Mouse (Mus musculus): ENCODE results near the gene Tuba1c.
"Not testable (repeated sequence)": the region's sequence is repeated elsewhere in the genome, so short reads cannot be mapped to it uniquely, and the experiment has no call there.

The Tuba1c gene

DNA sequence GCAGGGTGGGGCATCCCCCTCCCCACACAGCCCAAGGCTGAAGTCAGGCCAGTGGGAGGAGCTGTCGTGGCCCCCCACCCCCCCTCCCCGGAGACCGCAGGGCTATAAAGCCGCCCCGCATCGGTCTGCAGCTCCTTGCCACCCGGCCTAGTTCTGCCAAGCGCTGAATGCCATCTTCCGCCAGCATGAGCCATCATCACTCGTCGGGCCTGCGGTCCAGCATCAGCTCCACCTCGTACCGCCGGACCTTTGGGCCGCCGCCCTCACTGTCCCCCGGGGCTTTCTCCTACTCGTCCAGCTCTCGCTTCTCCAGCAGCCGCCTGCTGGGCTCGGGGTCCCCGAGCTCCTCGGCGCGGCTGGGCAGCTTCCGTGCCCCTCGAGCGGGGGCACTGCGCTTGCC, 25.3 kb downstream of the Tuba1c start, which contains the start of gene Prph:
Prph (plus strand) TSS at position 135 of the 400 bp plus-strand sequence.
- in situ Hi-C loops (cut with MboI; ENCODE audit: low sequenced_read_pairs) = no loop called here

DNA sequence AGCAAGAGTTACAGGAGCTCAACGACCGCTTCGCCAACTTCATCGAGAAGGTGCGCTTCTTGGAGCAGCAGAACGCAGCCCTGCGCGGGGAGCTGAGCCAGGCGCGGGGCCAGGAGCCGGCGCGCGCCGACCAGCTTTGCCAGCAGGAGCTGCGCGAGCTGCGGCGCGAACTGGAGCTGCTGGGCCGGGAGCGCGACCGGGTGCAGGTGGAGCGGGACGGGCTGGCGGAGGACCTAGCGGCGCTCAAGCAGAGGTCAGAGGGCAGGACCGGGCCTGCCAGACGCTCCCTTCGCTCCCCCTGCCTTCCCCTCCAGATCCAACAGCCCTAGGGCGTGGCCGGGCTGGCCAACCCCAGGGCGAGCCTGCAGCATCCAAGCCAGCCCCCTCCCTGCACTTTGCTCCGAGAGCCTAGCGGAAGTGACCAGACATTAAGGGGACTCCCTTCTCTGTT, 25.8 kb downstream of the Tuba1c start:
- in situ Hi-C loops (cut with MboI; ENCODE audit: low sequenced_read_pairs) = no loop called here

DNA sequence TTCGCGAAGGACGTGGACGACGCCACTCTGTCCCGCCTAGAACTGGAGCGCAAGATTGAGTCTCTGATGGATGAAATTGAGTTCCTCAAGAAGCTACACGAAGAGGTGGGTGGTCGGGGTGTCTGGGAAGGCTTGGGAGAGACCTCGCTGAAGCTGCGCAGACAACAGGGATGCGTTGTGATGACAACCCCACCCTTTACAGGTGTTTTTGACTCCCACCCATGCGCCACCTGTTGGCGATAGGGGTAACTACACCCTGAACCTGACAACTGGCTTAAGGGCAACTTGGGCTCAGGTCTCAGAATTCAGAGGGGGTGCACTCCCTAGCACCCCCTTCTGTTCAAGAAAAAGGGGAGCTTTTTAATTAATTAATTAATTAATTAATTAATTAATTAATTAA, 26.6 kb downstream of the Tuba1c start:
- in situ Hi-C loops (cut with MboI; ENCODE audit: low sequenced_read_pairs) = no loop called here

DNA sequence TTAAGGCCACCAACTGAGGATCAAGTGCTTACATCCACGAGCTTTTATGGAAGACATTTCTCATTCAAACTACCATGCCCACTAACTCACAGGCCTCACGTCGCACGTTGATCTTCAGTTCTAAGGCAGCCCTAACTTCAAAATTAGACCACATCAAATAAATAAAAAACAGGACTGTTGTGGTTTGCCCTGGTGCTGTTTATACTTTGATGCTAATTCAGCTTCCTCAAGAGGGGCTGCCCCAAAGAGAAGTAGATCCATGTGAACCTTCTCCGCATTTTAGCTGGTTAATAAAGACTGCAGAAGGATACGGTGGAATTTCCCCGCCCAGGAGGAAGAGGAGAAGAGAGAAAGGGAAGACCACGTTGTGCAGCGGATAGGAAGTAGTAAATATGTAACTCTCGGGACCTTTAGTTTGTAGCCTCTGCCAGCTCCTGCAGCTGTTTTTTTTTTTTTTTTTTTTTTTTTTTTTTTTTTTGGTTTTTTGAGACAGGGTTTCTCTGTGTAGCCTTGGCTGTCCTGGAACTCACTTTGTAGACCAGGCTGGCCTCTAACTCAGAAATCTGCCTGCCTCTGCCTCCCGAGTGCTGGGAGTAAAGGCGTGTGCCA, 36.0 kb downstream of the Tuba1c start:
- in situ Hi-C loops (cut with MboI; ENCODE audit: low sequenced_read_pairs) = no loop called here

DNA sequence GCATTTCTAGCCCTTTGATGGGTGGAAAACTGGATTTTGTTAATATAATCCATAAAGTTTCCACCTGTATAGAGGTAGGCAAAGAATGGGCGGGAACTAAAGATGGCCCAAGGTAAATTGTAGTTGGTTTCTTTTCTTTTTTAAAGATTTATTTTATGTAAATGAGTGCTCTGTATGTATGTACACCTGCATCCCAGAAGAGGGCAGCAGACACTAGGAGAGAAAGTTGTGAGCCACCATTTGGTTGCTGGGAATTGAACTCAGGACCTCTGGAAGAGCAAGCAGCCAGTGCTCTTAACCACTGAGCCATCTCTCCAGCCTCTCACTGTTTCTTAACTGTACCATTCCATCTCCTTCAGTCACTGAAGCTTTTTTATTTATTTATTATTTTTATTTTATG, 42.3 kb downstream of the Tuba1c start:
- in situ Hi-C loops (cut with MboI; ENCODE audit: low sequenced_read_pairs) = no loop called here

DNA sequence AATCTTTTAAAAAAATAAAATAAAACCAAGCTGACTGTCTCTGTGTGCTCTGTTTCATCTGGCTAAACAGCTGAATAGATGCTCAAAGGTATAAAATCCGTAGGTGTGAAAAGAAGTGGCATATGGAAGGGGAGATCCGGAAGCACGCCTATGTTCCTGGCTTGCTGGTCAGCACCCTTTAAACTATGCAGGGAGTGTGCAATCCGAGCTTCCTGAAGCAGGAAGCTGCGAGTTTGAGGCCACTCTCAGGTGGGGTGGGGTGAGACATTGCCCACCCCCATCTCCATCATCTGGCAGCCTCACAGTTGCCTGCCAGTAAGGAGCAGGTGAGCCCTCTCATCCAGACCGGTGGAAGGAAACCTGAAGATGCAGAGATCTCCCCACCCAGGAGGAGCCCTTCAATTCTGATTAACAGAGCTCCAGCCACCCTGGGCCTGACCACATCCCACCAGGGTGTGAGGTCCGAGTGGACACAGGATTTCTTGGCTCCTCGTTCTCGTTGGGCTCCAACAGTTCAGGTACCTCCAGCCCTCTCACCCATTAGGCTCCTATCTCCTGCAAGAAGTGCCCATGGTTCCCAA, 44.4 kb downstream of the Tuba1c start, which contains the start of gene Troap:
Troap (plus strand) TSS at position 557 of the 581 bp plus-strand sequence.
- in situ Hi-C loops (cut with MboI; ENCODE audit: low sequenced_read_pairs) = no loop called here

DNA sequence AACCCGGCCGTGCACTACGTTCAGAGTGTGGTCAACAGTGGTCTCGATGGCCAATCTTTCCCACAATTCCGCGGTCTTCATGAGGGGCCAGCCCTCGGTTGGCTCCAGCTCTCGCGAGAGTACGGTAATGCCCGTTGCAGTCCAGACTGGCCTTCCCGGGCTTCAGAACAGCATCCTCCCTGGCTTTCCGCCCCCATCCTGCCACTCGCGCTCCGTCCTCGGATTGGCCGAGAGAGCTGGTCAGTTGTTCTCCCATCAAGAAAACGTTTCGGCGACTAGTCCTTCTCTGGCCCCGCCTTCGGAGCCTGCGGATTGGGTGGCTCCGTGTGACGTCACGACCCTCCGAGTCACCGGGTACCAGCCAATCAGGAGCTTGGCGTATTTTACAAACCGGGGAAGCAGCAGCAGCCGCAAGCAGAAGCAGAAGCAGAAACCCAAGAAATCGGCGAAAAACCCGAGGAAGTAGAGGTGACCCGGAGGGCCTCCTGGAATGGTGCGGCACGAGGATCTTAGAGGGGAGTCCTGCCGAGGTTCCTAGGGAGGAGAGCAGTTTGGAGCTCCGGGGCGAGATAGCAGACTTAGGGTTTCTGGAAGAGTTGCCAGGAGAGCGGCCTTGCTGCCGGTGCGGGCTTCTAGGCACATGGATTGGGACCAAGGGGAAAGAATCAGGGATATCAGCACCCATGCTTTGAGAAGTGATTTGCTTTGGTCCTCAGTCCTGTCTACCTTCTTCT, 45.1 kb downstream of the Tuba1c start:
- in situ Hi-C loops (cut with MboI; ENCODE audit: low sequenced_read_pairs) = no loop called here

DNA sequence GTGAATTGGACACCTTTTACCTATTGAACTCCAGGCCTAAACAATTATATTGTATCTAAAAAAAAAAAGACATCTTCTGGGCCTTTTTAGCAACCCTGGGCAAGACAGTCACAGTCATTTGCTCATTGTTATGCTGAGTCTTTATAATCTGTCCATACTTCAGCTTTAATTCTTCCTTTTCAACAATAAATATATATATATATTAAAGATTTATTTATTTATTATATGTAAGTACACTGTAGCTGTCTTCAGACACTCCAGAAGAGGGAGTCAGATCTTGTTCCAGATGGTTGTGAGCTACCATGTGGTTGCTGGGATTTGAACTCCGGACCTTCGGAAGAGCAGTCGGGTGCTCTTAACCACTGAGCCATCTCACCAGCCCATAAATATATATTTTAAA, 46.3 kb downstream of the Tuba1c start:
- in situ Hi-C loops (cut with MboI; ENCODE audit: low sequenced_read_pairs) = not testable (repeated sequence)

DNA sequence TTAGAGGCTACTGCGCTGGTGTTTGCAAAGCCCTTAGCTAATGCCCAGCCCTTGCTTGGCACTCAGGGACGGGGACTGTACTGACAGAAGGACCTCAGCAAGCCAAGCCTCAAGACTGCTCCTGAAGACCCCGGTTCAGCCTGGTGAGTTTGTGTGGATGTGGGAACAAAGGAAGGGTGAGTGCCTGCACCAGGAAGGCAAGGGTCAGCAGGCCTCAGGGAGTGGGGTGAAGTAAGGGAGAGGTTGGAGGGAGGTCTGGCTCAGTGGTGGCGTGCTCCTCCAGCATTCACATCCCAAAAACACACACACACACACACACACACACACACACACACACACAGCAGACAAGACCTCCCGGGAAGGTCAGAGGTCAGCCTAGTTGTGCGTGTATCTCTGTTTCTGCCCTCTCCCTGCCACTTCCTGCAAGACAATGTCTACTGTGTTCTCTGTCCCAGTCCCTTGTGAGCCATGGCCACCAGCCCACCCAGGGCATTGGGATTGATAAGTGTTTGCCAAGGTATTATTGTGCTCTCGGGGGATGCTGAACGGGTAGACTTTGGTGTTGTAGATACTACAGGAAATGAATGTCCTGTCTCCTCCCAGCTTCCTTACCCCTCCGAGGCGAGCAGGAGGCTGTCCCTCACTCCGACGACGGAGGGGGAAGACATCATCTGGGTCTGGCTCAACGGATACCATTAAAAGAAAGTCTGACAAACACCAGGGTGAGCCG, 48.7 kb downstream of the Tuba1c start:
- in situ Hi-C loops (cut with MboI; ENCODE audit: low sequenced_read_pairs) = no loop called here

DNA sequence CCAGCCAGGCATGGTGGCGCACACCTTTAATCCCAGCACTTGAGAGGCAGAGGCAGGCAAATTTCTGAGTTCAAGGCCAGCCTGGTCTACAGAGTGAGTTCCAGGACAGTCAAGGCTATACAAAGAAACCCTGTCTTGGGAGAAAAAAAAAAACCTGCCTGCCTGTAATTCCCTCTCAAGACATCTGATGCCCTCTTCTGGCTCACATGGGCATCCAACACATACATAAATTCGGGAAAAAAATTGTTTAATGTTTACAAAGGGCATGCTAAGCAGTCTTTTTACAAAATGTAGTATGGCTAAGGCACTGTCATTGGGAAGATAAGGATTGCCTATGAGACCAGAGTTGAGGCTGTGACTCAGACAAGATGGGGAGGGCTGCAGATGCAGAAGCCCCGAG, 50.1 kb downstream of the Tuba1c start:
- in situ Hi-C loops (cut with MboI; ENCODE audit: low sequenced_read_pairs) = no loop called here

DNA sequence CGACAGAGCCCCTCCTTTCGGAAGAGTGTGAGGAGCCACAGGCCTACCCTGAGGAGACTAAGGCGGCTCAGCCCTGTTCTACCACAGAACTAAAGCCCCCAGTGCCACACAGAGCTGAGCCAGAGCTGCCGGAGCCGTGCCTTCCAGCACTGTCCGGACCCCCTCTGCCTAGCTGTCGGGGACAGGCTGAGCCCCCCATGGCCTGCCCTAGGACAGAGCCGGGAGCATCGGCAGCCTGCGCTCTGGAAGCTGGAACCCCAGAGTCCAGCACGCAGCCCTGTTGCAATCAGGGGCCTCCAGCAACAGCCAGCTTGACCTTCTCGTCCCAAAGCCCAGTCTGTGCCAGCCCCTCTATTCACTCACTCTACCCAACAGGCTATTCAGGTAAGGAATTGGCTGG, 52.6 kb downstream of the Tuba1c start:
- in situ Hi-C loops (cut with MboI; ENCODE audit: low sequenced_read_pairs) = no loop called here

DNA sequence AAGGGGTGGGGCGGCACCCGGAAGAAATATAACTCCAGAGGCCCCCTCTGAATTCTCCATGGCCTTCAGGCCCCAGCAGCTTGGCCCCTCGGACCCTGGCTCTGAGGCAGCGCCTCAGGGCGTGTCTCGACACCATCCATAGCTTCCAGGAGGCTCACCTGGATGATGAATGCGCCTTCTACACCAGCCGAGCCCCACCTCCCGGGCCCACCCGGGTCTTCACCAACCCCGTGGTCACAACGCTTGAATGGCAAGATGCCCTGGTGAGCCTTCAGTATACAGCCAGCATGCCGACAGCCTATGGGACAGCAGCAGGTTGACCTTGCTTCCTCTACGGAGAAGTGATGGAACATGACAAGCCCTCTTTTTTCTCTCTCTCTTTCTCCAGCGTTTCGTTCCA, 53.1 kb downstream of the Tuba1c start:
- in situ Hi-C loops (cut with MboI; ENCODE audit: low sequenced_read_pairs) = no loop called here

DNA sequence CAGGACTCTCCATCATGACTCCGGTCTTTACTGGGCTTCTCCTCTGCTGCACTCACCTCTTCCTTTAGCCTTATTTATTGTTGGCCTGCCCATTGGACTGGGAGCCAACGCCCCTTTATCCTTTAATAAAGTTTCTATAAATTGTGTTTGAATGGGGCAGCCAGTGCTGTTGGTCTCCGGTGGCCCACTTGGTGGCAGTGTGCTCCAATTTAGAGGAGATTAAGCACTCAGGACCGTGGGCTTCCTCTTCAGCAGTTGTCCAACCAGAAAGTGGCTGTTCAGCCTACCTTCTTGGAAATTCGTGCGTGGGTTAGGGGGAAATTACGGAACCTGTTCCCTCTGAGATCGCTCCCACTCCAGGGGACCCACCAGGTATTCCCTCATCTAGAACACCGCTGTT, 53.6 kb downstream of the Tuba1c start:
- in situ Hi-C loops (cut with MboI; ENCODE audit: low sequenced_read_pairs) = no loop called here

DNA sequence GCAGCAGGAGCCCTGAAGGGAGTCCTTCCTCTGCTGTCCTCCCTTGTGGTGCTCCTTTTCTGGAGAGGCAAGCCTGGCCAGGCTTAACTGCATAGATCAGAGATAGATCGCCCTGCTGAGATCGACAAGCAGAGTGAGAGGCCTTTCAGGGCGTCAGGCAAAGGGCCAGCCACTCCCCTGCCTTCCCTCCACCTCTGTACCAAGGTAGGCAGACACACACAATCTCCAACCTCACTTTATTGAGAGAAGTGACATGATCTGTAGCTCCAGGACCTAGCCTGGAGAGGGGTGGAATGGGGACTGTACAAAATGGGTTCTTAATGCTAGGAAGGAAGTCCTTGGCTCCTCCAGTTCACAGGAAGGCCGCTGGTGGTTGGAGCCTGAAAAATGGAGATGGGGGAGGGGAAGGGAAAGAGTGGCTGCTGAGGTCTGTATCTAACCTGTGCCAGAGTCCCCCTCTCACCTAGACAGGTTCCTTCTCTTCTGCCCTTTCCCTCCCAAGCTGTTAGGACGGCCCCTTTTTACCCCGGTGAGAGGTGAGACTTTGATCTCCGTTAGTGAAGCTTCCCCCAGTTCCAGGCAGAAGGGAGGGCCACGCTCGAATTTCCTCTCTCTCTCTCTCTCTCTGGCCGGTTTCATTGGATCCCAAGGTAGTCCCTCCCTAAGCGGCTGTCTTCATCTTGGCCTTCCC, 54.3 kb downstream of the Tuba1c start:
- in situ Hi-C loops (cut with MboI; ENCODE audit: low sequenced_read_pairs) = no loop called here

DNA sequence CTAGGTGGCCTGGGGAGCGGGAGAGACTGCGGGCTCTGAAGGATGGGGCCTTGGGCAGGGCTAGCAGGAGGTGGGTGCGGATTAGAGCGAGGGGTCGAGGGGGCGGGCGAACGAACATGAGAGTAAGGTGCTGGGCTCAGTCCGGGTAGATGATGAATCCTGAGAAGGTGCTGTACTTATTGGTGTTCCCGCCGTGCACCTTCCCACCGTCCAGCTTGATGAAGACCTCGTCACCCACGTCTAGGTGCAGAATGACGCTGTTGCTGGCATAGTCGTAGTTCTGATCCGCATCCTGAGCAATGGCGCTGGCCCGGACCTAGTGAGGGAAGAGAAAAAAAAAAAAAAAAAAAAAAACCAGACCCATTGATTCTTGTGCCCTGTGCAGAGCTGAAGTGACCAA, 54.9 kb downstream of the Tuba1c start:
- in situ Hi-C loops (cut with MboI; ENCODE audit: low sequenced_read_pairs) = no loop called here

DNA sequence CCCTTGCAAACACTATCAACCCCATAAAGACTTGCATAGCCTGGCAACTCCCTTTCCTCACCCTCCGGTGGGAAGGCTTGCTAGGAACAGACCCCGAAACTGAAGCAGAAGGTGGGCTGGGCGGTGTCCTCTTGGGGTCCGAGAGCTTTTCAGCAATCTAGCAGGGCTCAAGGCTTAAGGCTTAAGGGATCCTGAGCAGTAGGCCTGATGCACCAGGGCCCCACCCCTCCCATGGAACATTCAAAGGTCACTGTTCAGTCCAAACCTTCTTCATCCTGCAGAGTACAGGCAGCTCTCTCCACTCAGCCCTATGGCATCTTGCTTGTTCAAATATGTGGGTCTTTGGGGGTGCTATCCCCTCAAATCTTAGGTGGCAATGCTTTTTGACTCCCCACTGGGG, 56.3 kb downstream of the Tuba1c start:
- in situ Hi-C loops (cut with MboI; ENCODE audit: low sequenced_read_pairs) = no loop called here

DNA sequence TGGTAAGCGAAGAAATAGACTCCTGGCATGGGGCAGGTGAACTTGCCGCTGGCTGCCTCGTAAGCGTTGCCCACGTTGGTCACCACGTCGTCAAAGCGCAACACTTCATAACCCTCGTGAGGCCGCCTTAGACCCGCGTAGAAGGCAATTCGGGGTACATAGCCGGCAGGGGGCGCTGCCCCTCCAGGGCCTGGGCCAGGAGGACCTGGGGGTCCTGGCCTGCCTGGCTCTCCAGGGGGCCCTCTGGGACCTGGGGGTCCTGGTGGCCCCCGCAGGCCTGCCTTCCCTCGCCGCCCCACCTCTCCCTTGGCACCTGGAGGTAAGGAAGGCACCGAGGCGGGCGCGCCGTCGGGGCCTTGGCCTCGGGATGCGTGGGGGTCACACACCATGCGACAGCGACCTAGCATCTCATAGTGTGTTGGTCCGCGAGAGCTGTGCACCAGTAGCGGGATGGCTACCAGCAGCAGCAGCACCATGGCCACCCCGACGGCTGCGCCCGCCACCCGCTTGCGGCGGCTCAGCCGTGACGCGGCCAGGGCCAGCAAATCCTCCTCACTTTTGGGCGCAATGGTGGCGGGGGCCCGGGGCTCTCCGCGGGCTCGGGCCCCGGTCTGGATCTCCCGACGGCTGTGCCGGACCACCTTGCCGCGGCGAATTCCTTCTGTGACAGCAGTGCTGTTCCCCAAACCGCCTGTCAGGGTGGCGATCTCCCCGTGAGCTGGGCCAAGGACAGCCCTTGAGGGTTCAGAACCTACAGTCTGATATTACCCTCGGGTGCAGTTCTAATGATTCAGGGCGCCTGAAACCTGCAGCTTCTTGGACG, 57.8 kb downstream of the Tuba1c start, which contains the start of gene C1ql4:
C1ql4 (minus strand) TSS at position 565 of the 823 bp plus-strand sequence.
- in situ Hi-C loops (cut with MboI; ENCODE audit: low sequenced_read_pairs) = no loop called here
